Mouse (Mus musculus) liver, adult 2 months (tissue): Measurements from ENCODE around the gene Gpc3.
"Not testable (repeated sequence)": the region's sequence is repeated elsewhere in the genome, so short reads cannot be mapped to it uniquely, and the experiment has no call there.

Experiments
- CTCF ChIP-seq: fragments of 200-500 bp; IDR thresholded peaks from 2 replicates; pipeline ENCODE4 v1.5.1; 2011; ENCODE audit warnings: low read depth, low read length, control low read depth
- POLR2A ChIP-seq: fragments of 200-500 bp; IDR thresholded peaks from 2 replicates; pipeline ENCODE4 v1.6.1; 2011; ENCODE audit warnings: low read length, control low read depth; ENCODE audit not compliant: insufficient read depth; ENCODE audit errors: extremely low read depth

- TF ChIP-seq POLR2A, CTCF: not testable (repeated sequence)
These were observed 354.0 kb downstream of the Gpc3 start for GRCm38 (mm10) chrX:52259771-52260170.
